Mouse (Mus musculus): Measurements from ENCODE around the gene Gabrp. TPM values are rescaled to one million over a fixed set of nuclear protein-coding genes. Genes with fewer than 3 reads are reported as not detected.

The Gabrp gene
- 0.04 and 15.5 TPM in 2 replicates for polyA plus RNA-seq (2012; rRNA removed; ENCODE audit: low replicate concordance)

GRCm38 (mm10) chr11:33578859-33579258 lies at the start of gene Gabrp:
Gene Gabrp (minus strand): TSS chr11:33578959.

GRCm38 (mm10) chr11:33598986-33599385 lies 20.2 kb upstream of the Gabrp start, which contains the start of gene D130052B06Rik:
Gene D130052B06Rik (plus strand): TSS chr11:33599302.

GRCm38 (mm10) chr11:33513376-33513991 lies 65.3 kb downstream of the Gabrp start, which contains the start of gene Ranbp17:
Gene Ranbp17 (minus strand): TSS chr11:33513746.

Other genes starting within 250 kb of the Gabrp start
- gene Ranbp17, start 65.2 kb downstream of the Gabrp start, polyA plus RNA-seq (2012; rRNA removed; ENCODE audit: low replicate concordance), result 0.63 and 1.4 TPM in 2 replicates
- not detected in 2 replicates for gene D130052B06Rik, start 20.3 kb upstream of the Gabrp start, polyA plus RNA-seq (2012; rRNA removed; ENCODE audit: low replicate concordance)